Mouse (Mus musculus): Measurements from ENCODE around the gene Lpin2. TPM values are rescaled to one million over a fixed set of nuclear protein-coding genes. Genes with fewer than 3 reads are reported as not detected.

The Lpin2 gene
- polyA plus RNA-seq, 1 experiment = 13.7 TPM

Other genes starting within 250 kb of the Lpin2 start
- 110 and 137 TPM in 2 replicates for gene Myom1, start 179.9 kb upstream of the Lpin2 start, polyA plus RNA-seq (2012; rRNA removed)
- 294 and 408 TPM in 2 replicates for gene Myl12a, start 179.7 kb upstream of the Lpin2 start, polyA plus RNA-seq (2012; rRNA removed)
- gene Emilin2, start 129.4 kb downstream of the Lpin2 start, polyA plus RNA-seq (2012; rRNA removed) = 7.0 and 13.9 TPM in 2 replicates